Mouse (Mus musculus) embryonic fibroblast, embryonic 13.5 days (primary cell): Measurements from ENCODE around the gene Atp5d. TPM values are rescaled to one million over a fixed set of nuclear protein-coding genes. Genes with fewer than 3 reads are reported as not detected.

Source experiments
- H3K27ac ChIP-seq: 2 replicates; pipeline ENCODE4 v1.5.1; 2012; ENCODE audit warnings: low read length, control low read depth, inconsistent platforms; ENCODE audit not compliant: insufficient read depth
- H3K4me1 ChIP-seq: 2 replicates; pipeline ENCODE4 v1.6.1; 2011; ENCODE audit warnings: low read length; ENCODE audit not compliant: control insufficient read depth, insufficient read depth
- H3K4me3 ChIP-seq: 2 replicates; pipeline ENCODE4 v1.5.1; 2011; ENCODE audit warnings: mild to moderate bottlenecking, control low read depth, low read length; ENCODE audit not compliant: insufficient read depth
- CTCF ChIP-seq: IDR thresholded peaks from 2 replicates; pipeline ENCODE4 v1.5.1; 2011; ENCODE audit warnings: mild to moderate bottlenecking, control low read depth, low read length, moderate library complexity, borderline replicate concordance; ENCODE audit not compliant: insufficient read depth
- POLR2A ChIP-seq: IDR thresholded peaks from 2 replicates; pipeline ENCODE4 v1.6.1; 2011; ENCODE audit warnings: low read depth, mild to moderate bottlenecking, control low read depth, low read length, moderate library complexity
- polyA plus RNA-seq: library from polyadenylated mRNA; stranded (reverse); fragments of >200 nt; gene quantifications from 2 replicates; pipeline ENCODE4 v1.2.4, GENCODE M21; 2011; ENCODE audit warnings: low read depth; ENCODE audit not compliant: missing spikeins, insufficient read length

The Atp5d gene
- 202 and 250 TPM in 2 replicates for polyA plus RNA-seq

GRCm38 (mm10) chr10:80138553-80139438 lies at the start of gene Atp5d:
Atp5d (plus strand) TSS chr10:80138632.
- peak within 1 kb of the TSS; percentile 83 for H3K4me3 ChIP-seq
- peak within 1 kb of the TSS; percentile 60 for H3K27ac ChIP-seq
- 0 out of 2 replicates have a peak, but pooled peaks cover 2% of the 10 kb centered on the region for H3K4me1 ChIP-seq
- TF ChIP-seq CTCF: no peak
- peak; percentile 74 for TF ChIP-seq POLR2A

- H3K4me3 ChIP-seq: no peak overlapping the region
- no peak for TF ChIP-seq CTCF
- TF ChIP-seq POLR2A: no peak
Observed at GRCm38 (mm10) chr10:80089146-80089545, 49.3 kb upstream of the Atp5d start.

GRCm38 (mm10) chr10:80091527-80091926 lies 46.9 kb upstream of the Atp5d start:
- Histone ChIP-seq H3K4me3 (no peak overlapping the region), H3K4me1 (peaks cover 3% of the 10 kb centered on the region; the same call in 1 of the 2 replicates), H3K27ac (no peak overlapping the region)
- TF ChIP-seq CTCF: no peak
- TF ChIP-seq POLR2A: no peak

More at GRCm38 (mm10) chr10:80089146-80089545, 49.3 kb upstream of the Atp5d start:
- H3K27ac ChIP-seq: no peak overlapping the region
- peaks cover 8% of the 10 kb centered on the region for H3K4me1 ChIP-seq

GRCm38 (mm10) chr10:80092690-80093089 lies 45.7 kb upstream of the Atp5d start:
- Histone ChIP-seq H3K4me3 (no peak overlapping the region), H3K27ac (no peak overlapping the region), H3K4me1 (peaks cover 5% of the 10 kb centered on the region; the same call in 1 of the 2 replicates)
- no peak for TF ChIP-seq CTCF
- no peak for TF ChIP-seq POLR2A

- TF ChIP-seq CTCF: no peak
- TF ChIP-seq POLR2A: no peak
- Histone ChIP-seq H3K27ac (no peak overlapping the region), H3K4me3 (no peak overlapping the region), H3K4me1 (peaks cover 9% of the 10 kb centered on the region)
Observed at GRCm38 (mm10) chr10:80094085-80094484, 44.3 kb upstream of the Atp5d start.

GRCm38 (mm10) chr10:80094684-80095083 lies 43.7 kb upstream of the Atp5d start:
- H3K4me3 ChIP-seq: no peak overlapping the region
- no peak for TF ChIP-seq CTCF
- TF ChIP-seq POLR2A: no peak
- H3K4me1 ChIP-seq: peaks cover 14% of the 10 kb centered on the region
- H3K27ac ChIP-seq: no peak overlapping the region

- Histone ChIP-seq H3K27ac (no peak overlapping the region), H3K4me3 (no peak overlapping the region), H3K4me1 (peaks cover 14% of the 10 kb centered on the region)
- TF ChIP-seq POLR2A: no peak
- TF ChIP-seq CTCF: no peak
Observed at GRCm38 (mm10) chr10:80095547-80095946, 42.9 kb upstream of the Atp5d start.

- TF ChIP-seq POLR2A: no peak
- TF ChIP-seq CTCF: no peak
- Histone ChIP-seq H3K27ac (no peak overlapping the region), H3K4me1 (peaks cover 14% of the 10 kb centered on the region), H3K4me3 (no peak overlapping the region)
Observed at GRCm38 (mm10) chr10:80097275-80097674, 41.2 kb upstream of the Atp5d start.

- TF ChIP-seq POLR2A (no peak), CTCF (no peak)
- peaks cover 19% of the 10 kb centered on the region for H3K4me1 ChIP-seq
- no peak overlapping the region for H3K4me3 ChIP-seq
- H3K27ac ChIP-seq: no peak overlapping the region
Observed at GRCm38 (mm10) chr10:80098630-80099029, 39.8 kb upstream of the Atp5d start.

GRCm38 (mm10) chr10:80100982-80101381 lies 37.5 kb upstream of the Atp5d start:
- TF ChIP-seq CTCF: no peak
- TF ChIP-seq POLR2A: no peak; the same call in 1 of the 2 replicates
- Histone ChIP-seq H3K4me3 (peak overlapping the region; percentile 83), H3K4me1 (peaks cover 17% of the 10 kb centered on the region), H3K27ac (peak overlapping the region; percentile 57)
